Mouse (Mus musculus) hindbrain, embryonic 16.5 days (tissue): Measurements from ENCODE around the gene Ptbp2. TPM values are rescaled to one million over a fixed set of nuclear protein-coding genes. Genes with fewer than 3 reads are reported as not detected.

Experiments
- ATAC-seq: fragments of 200-750 bp; cut with Nextera tagmentation; 2 replicates; pipeline ENCODE4 v1.8.0; 2017; ENCODE audit warnings: moderate TSS enrichment, moderate library complexity
- H3K27ac ChIP-seq: fragments of 300-500 bp; sonication (generic); 2 replicates; pipeline ENCODE4 v1.5.1; 2014; ENCODE audit warnings: low read depth, mild to moderate bottlenecking, control low read depth, low read length, moderate library complexity
- H3K27me3 ChIP-seq: fragments of 300-500 bp; sonication (generic); replicated peaks from 2 replicates; pipeline ENCODE4 v1.6.1; 2014; ENCODE audit warnings: low read length; ENCODE audit not compliant: control insufficient read depth, insufficient read depth
- H3K36me3 ChIP-seq: fragments of 300-500 bp; sonication (generic); 2 replicates; pipeline ENCODE4 v1.6.1; 2014; ENCODE audit warnings: mild to moderate bottlenecking, low read length, moderate library complexity, mixed read lengths; ENCODE audit not compliant: control insufficient read depth, insufficient read depth
- H3K4me1 ChIP-seq: fragments of 300-500 bp; sonication (generic); 2 replicates; pipeline ENCODE4 v1.6.1; 2014; ENCODE audit warnings: low read depth, low read length; ENCODE audit not compliant: control insufficient read depth, insufficient read depth
- H3K4me2 ChIP-seq: fragments of 300-500 bp; sonication (generic); 2 replicates; pipeline ENCODE4 v1.6.1; 2014; ENCODE audit warnings: mild to moderate bottlenecking, low read length, control low read depth, moderate library complexity
- H3K4me3 ChIP-seq: fragments of 300-500 bp; sonication (generic); 2 replicates; pipeline ENCODE4 v1.5.1; 2014; ENCODE audit warnings: mild to moderate bottlenecking, low read length, control low read depth, moderate library complexity
- H3K9ac ChIP-seq: fragments of 300-500 bp; sonication (generic); 2 replicates; pipeline ENCODE4 v1.6.1; 2014; ENCODE audit warnings: low read depth, mild to moderate bottlenecking, control low read depth, low read length, moderate library complexity
- H3K9me3 ChIP-seq: fragments of 300-500 bp; sonication (generic); 2 replicates; pipeline ENCODE4 v1.6.1; 2014; ENCODE audit warnings: mild to moderate bottlenecking, low read length, moderate library complexity; ENCODE audit not compliant: control insufficient read depth
- WGBS: fragments of 180-500 bp; shearing (Covaris S2); extraction: QIAGEN DNeasy Blood & Tissue Kit; methylation state at CpG from one replicate; pipeline ENCODE4 v1.1.7; 2014; 5-methylcytosine and 5-hydroxymethylcytosine counted together
- polyA plus RNA-seq: library from polyadenylated mRNA; unstranded; fragments of >200 nt; fragmentation: Nextera tagmentation; extraction: Ambion mirVana; gene quantifications from 2 replicates; pipeline ENCODE4 v1.2.1, GENCODE M21; 2015

The Ptbp2 gene
- polyA plus RNA-seq, 1 experiment from 2014 or later: 205 TPM

DNA sequence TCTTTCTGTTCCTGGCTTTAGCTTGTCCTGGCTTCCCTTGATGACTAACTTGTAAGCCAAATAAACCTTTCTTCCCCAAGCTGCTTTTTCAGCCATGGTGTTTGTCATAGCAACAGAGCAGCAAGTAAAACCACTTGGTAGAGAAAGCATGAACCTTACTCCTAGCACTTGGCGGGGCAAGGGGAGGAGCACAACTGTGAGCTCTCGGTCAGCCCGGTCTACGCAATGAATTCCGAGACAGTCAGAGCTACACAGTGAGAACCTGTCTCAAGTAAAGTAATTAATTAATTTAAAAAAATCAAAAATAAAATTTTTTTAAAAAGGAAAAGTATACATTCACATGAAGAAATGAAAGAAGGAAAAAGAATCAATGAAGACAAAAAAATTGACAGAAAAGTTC is 8.1 kb downstream of the Ptbp2 start:
- Histone ChIP-seq H3K4me3 (no peak overlapping the region), H3K27me3 (no peaks in the 10 kb centered on the region), H3K4me1 (peaks cover 19% of the 10 kb centered on the region), H3K4me2 (no peak overlapping the region), H3K9me3 (no peaks in the 10 kb centered on the region), H3K36me3 (no peaks in the 10 kb centered on the region), H3K9ac (no peak overlapping the region), H3K27ac (no peak overlapping the region)
- 87% methylated on average over 5 of the region's 5 CpGs for WGBS
- ATAC-seq: no peak

DNA sequence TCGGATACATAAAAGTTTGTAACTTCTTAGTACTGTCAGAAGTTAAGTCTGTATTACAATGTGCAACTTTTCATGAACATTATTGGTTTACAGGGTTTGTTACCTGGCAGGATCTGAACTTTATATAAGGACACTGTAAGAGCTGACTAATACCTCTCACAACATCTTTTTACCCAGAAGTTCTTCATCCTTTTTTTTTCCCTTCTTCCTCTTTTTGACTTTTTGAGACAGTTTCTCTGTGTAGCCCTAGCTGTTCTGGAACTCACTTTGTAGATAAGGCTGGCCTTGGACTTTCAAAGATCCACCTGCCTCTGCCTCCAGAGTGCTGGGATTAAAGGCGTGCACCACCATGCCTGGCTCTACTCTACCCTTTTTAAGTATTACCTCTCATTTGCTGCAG is 11.5 kb downstream of the Ptbp2 start:
- Histone ChIP-seq H3K36me3 (no peaks in the 10 kb centered on the region), H3K27ac (no peak overlapping the region), H3K27me3 (no peaks in the 10 kb centered on the region), H3K4me2 (no peak overlapping the region), H3K4me1 (peaks cover 3% of the 10 kb centered on the region; the same call in 1 of the 2 replicates), H3K9me3 (0 out of 2 replicates have a peak, but pooled peaks cover 2% of the 10 kb centered on the region), H3K4me3 (no peak overlapping the region), H3K9ac (no peak overlapping the region)
- no peak for ATAC-seq
- WGBS: 95% methylated on average over 2 of the region's 2 CpGs

DNA sequence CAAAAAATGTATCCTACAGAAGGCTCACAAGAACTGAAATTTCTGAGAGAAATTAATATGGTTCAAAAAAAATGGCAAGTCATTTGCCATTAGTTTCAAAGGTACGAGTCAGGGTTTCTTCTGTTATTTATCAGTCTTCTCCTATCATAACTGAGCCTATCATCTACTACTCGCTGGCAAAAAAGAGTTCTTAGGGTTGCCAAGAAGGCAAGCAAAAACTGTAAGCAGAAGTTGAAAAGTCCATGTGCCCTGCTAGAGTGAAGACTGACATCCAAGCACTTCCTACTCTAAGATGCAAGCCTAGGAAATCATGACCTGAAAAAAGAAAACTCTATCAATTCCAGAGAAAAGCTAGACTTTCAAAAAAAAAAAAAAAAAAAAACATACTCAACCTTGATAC is 20.5 kb downstream of the Ptbp2 start:
- no peaks in the 10 kb centered on the region for H3K4me1 ChIP-seq
- no peak overlapping the region for H3K4me3 ChIP-seq
- H3K9me3 ChIP-seq: 0 out of 2 replicates have a peak, but pooled peaks cover 2% of the 10 kb centered on the region
- no peak overlapping the region for H3K27ac ChIP-seq
- H3K36me3 ChIP-seq: peaks cover 4% of the 10 kb centered on the region; the same call in 1 of the 2 replicates
- H3K27me3 ChIP-seq: no peaks in the 10 kb centered on the region
- no peak for ATAC-seq
- 91% methylated on average over 2 of the region's 2 CpGs for WGBS
- no peak overlapping the region for H3K9ac ChIP-seq
- no peak overlapping the region for H3K4me2 ChIP-seq

DNA sequence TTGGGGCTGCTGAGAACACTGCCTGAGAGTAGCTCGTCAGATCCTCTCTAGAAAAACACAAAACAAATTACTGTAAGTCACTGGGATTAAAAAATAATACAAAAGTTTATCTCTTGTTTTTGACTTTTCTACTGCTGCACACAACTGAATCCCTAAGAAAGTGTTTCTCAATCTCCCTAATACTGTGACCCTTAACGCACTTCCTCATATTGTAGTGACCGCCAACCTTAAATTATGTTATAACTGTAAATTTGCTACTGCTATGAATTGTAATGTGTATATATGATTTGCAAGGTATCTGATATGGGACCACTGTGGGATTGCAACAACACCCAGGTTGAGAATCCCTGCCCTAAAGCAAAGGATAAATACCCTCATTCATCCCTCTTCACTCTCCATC is 22.5 kb downstream of the Ptbp2 start:
- no peak overlapping the region for H3K4me3 ChIP-seq
- peaks cover 4% of the 10 kb centered on the region; the same call in 1 of the 2 replicates for H3K36me3 ChIP-seq
- no peak overlapping the region for H3K9ac ChIP-seq
- 91% methylated on average over 3 of the region's 3 CpGs for WGBS
- H3K27me3 ChIP-seq: no peaks in the 10 kb centered on the region
- H3K9me3 ChIP-seq: no peaks in the 10 kb centered on the region
- no peaks in the 10 kb centered on the region for H3K4me1 ChIP-seq
- H3K4me2 ChIP-seq: no peak overlapping the region
- H3K27ac ChIP-seq: no peak overlapping the region
- no peak for ATAC-seq

DNA sequence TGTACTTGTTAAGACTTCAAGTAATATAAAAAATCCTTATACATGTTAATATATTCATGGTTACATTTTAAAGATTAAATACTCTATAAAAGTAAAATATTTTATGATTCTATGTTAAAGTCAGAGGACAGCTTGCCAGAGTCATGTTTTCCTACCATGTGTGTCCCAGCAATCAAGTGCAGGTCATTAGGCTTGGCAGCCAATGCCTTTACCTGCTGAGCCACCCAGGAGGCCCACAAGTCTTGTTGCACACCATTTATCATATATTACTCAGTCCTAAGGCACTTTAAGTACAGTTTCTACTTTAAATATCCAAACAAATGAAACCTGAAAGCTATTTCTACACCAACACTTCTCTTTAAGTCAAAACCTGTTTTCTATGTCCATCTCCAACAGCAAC is 30.5 kb downstream of the Ptbp2 start:
- H3K4me2 ChIP-seq: no peak overlapping the region
- H3K9ac ChIP-seq: no peak overlapping the region
- H3K36me3 ChIP-seq: no peaks in the 10 kb centered on the region; the same call in 1 of the 2 replicates
- H3K4me1 ChIP-seq: no peaks in the 10 kb centered on the region; the same call in none of the 2 replicates
- no peaks in the 10 kb centered on the region for H3K9me3 ChIP-seq
- H3K27me3 ChIP-seq: no peaks in the 10 kb centered on the region
- no peak for ATAC-seq
- H3K4me3 ChIP-seq: no peak overlapping the region
- no peak overlapping the region for H3K27ac ChIP-seq

DNA sequence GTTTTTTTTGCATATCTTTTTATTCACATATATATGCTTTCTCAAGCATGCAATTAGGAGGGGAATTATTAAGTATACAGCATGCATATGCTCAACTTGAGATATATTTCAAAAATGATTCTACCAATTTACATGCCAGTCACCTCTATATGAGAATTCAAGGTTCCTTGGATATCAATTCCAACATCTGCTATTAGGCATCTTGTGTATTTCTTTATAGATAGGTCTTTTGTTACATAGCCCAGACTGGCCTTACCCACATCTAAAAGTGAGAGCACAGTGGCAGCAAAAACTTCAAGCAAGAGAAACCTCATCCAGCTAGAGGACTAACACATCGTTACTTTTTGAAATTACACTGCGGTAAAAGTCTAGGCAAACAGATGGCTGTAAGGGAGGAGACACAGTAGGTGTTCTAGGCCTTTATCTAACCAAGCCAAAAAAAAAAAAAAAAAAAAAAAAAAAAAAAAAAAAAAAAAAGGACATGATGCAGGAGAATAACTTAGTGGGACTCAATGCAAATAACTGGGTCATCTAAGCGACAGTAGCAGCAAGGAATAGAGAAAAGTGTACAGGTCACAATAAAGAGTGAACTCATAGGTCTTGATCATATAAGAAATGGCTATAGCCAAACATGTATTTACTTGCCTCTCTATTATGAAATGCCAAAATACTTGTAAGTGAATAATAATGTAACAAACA is 34.6 kb downstream of the Ptbp2 start:
- Histone ChIP-seq H3K4me2 (no peak overlapping the region), H3K9ac (no peak overlapping the region), H3K27ac (no peak overlapping the region), H3K9me3 (no peaks in the 10 kb centered on the region), H3K36me3 (no peaks in the 10 kb centered on the region; the same call in 1 of the 2 replicates), H3K4me1 (no peaks in the 10 kb centered on the region; the same call in none of the 2 replicates), H3K4me3 (no peak overlapping the region), H3K27me3 (no peaks in the 10 kb centered on the region)
- no peak for ATAC-seq
- WGBS: 62% methylated on average over 3 of the region's 3 CpGs

DNA sequence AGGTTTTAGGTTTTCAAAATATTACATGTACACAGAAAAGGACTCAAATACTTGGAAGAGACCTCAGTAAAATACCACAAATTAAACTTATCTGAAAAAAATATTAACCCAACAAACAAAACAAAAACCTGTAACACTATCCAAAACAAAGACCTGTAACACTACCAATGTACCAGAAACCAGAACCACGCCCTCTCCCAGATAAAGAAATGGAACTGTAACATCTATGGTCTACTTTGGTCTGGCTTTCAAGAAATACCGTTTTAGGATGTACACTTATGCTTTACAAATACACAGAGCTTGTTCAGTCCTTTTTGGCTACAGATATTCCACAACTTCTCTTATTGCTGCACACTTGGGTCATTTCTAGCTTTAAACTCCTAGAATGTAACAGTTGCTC is 35.1 kb downstream of the Ptbp2 start:
- 100% methylated on average over 2 of the region's 2 CpGs for WGBS
- ATAC-seq: no peak
- no peak overlapping the region for H3K4me2 ChIP-seq
- H3K4me3 ChIP-seq: no peak overlapping the region
- H3K9ac ChIP-seq: no peak overlapping the region
- no peaks in the 10 kb centered on the region; the same call in 1 of the 2 replicates for H3K36me3 ChIP-seq
- no peak overlapping the region for H3K27ac ChIP-seq
- no peaks in the 10 kb centered on the region for H3K9me3 ChIP-seq
- no peaks in the 10 kb centered on the region; the same call in none of the 2 replicates for H3K4me1 ChIP-seq
- H3K27me3 ChIP-seq: no peaks in the 10 kb centered on the region

DNA sequence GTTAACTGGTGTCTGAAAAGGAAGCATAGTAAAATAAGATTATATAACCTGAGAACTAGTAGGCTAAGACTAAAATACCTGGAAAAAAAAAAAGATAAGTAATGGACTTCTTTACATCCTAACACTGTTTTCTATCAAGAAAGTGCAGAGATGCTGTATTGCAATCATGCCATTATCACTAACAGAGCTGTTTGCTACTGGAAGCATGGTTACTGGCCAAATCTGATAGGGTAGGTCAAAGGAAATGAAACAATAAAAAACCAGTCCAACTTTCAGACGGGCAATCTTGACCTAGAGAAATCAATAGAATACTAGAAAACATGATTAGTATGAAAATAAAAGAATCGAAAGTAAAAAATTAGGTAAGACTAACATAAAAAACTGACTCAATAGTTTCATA is 37.6 kb downstream of the Ptbp2 start:
- Histone ChIP-seq H3K9me3 (no peaks in the 10 kb centered on the region), H3K4me2 (no peak overlapping the region), H3K27me3 (no peaks in the 10 kb centered on the region), H3K4me3 (no peak overlapping the region), H3K36me3 (peaks cover 4% of the 10 kb centered on the region; the same call in 1 of the 2 replicates), H3K9ac (no peak overlapping the region), H3K27ac (no peak overlapping the region), H3K4me1 (no peaks in the 10 kb centered on the region; the same call in none of the 2 replicates)
- WGBS: 89% methylated on average over 2 of the region's 2 CpGs
- no peak for ATAC-seq

DNA sequence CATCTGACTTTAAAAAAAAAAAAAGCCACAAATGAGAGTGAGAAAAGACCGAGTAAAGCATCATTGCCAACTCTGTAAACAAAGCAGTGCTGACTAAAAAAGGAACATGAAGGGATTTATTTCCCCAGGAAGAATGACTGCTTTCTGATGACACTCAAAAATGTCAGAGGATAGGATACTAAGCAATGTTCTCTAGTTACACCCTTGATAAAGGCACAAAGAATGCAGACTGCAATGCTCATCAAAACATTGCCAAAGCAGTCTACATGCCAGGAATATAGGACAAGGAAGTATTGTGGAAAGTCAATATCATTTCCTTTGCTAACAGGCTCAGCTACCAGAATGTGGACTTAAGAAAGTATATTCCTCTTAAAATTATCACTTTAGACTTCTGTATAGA is 38.5 kb downstream of the Ptbp2 start:
- no peaks in the 10 kb centered on the region; the same call in none of the 2 replicates for H3K4me1 ChIP-seq
- ATAC-seq: no peak
- H3K4me3 ChIP-seq: no peak overlapping the region
- WGBS: 54% methylated on average over 1 of the region's 1 CpGs
- no peaks in the 10 kb centered on the region for H3K27me3 ChIP-seq
- H3K4me2 ChIP-seq: no peak overlapping the region
- H3K9ac ChIP-seq: no peak overlapping the region
- H3K27ac ChIP-seq: no peak overlapping the region
- H3K9me3 ChIP-seq: no peaks in the 10 kb centered on the region
- H3K36me3 ChIP-seq: peaks cover 4% of the 10 kb centered on the region; the same call in 1 of the 2 replicates
